Mouse (Mus musculus): ENCODE measurements around the gene Mis12. TPM values are rescaled to one million over a fixed set of nuclear protein-coding genes. Genes with fewer than 3 reads are reported as not detected.

Gene Mis12
- total RNA-seq (2023) = 7.5 to 14.6 TPM (median 10.5 TPM) in 4 replicates

GRCm38 (mm10) chr11:71019201-71020068 is at the start of gene Mis12, which contains the start of gene Derl2:
Gene Mis12 (plus strand): TSS chr11:71019611.
Gene Derl2 (minus strand): TSS chr11:71019841.

DNA sequence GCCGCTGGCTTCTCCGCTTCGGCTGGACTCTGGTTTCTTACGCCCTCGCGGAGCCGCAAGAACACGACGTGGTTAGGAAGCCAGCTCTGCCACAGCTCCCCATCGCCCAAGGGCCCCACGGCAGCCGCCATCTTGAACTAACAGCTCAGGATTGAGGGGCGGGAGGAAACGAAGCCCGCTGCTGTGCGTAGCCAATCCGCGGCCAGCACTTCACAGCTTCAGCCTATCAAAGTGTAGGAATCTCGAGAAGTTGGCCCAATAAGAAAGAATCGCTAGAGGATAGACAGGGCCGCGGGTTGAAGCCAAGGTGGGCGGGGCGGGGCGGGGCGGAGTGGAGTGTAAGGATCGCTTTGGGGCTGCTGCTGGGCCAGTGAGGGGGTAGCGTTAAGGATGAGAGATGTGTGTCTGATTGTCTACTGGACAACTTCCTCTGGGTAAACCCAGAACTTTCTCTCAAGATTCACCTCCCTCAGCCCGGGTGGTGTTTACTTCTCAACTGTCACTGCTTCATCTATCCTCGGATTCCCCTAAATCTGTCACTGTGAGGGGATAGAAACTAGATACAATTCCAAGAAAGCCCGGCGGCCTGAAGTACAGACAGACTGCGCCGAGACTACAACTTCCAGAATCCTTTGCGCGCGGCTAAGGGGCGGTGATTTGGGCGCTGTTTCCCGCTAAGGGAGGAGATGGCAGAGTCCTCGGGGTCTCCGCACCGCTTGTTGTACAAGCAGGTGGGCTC is 49.4 kb upstream of the Mis12 start, which contains the start of the genes Nup88 and Rpain:
Gene Nup88 (minus strand): TSS at position 153 of the 739 bp plus-strand sequence.
Gene Rpain (plus strand): TSS at position 393 of the 739 bp plus-strand sequence.

GRCm38 (mm10) chr11:70982557-70983228 is 36.7 kb upstream of the Mis12 start, which contains the start of gene C1qbp:
Gene C1qbp (minus strand): TSS chr11:70983026.

GRCm38 (mm10) chr11:71004316-71004773 is 15.1 kb upstream of the Mis12 start, which contains the start of gene Dhx33:
Gene Dhx33 (minus strand): TSS chr11:71004437.

GRCm38 (mm10) chr11:71033163-71033761 is 13.9 kb downstream of the Mis12 start, which contains the start of gene 6330403K07Rik:
Gene 6330403K07Rik (minus strand): TSS chr11:71033513.

Other genes starting within 250 kb of the Mis12 start
- 22.2 to 27.1 TPM (median 23.6 TPM) in 4 replicates for gene Scimp, start 207.0 kb upstream of the Mis12 start, total RNA-seq (2023)
- gene Rabep1, start 174.8 kb upstream of the Mis12 start, total RNA-seq (2023) = 55.4 to 60.1 TPM (median 57.9 TPM) in 4 replicates
- gene Nup88, start 49.6 kb upstream of the Mis12 start, total RNA-seq (2023) = 84.9 to 118 TPM (median 92.8 TPM) in 4 replicates
- gene Rpain, start 49.4 kb upstream of the Mis12 start, total RNA-seq (2023) = 42.1 to 58.3 TPM (median 49.2 TPM) in 4 replicates
- 84.0 to 89.1 TPM (median 84.0 TPM) in 4 replicates for gene C1qbp, start 36.6 kb upstream of the Mis12 start, total RNA-seq (2023)
- 29.0 to 34.3 TPM (median 31.4 TPM) in 4 replicates for gene Dhx33, start 15.2 kb upstream of the Mis12 start, total RNA-seq (2023)
- 22.0 to 26.2 TPM (median 24.9 TPM) in 4 replicates for gene Derl2, start 230 bp downstream of the Mis12 start, total RNA-seq (2023)
- not detected in 4 replicates for gene 6330403K07Rik, start 13.9 kb downstream of the Mis12 start, total RNA-seq (2023)
- gene Nlrp1a, start 125.1 kb downstream of the Mis12 start, total RNA-seq (2023) = 2.2 to 3.1 TPM (median 2.7 TPM) in 4 replicates
- 2.8 to 4.1 TPM (median 3.0 TPM) in 4 replicates for gene Nlrp1b, start 211.1 kb downstream of the Mis12 start, total RNA-seq (2023)

Data from B cell, adult 62 days (primary cell).